Mouse (Mus musculus): Measurements from ENCODE around the gene Cdc42ep1.

GRCm38 (mm10) chr15:78872021-78872608 lies 29.7 kb downstream of the Cdc42ep1 start:
- TF ChIP-seq POLR2A (IDR thresholded peaks at IDR 0.05; ENCODE audit: extremely low read depth, insufficient read depth, low read length) = no peak
- no peak for TF ChIP-seq CTCF (IDR thresholded peaks at IDR 0.05; ENCODE audit: low read depth, low read length)
